Mouse (Mus musculus) T-helper 2 cell (primary cell): ENCODE data around the gene Fcho1.
"Not testable (repeated sequence)": the region's sequence is repeated elsewhere in the genome, so short reads cannot be mapped to it uniquely, and the experiment has no call there.

Experiments used
- in situ Hi-C: fragments of 300-600 bp; cut with MboI, MseI; formaldehyde crosslinking; loops from one replicate; pipeline ENCODE4 v1.15.1; 2025; ENCODE audit warnings: high pct_unique_total_duplicates

The Fcho1 gene

DNA sequence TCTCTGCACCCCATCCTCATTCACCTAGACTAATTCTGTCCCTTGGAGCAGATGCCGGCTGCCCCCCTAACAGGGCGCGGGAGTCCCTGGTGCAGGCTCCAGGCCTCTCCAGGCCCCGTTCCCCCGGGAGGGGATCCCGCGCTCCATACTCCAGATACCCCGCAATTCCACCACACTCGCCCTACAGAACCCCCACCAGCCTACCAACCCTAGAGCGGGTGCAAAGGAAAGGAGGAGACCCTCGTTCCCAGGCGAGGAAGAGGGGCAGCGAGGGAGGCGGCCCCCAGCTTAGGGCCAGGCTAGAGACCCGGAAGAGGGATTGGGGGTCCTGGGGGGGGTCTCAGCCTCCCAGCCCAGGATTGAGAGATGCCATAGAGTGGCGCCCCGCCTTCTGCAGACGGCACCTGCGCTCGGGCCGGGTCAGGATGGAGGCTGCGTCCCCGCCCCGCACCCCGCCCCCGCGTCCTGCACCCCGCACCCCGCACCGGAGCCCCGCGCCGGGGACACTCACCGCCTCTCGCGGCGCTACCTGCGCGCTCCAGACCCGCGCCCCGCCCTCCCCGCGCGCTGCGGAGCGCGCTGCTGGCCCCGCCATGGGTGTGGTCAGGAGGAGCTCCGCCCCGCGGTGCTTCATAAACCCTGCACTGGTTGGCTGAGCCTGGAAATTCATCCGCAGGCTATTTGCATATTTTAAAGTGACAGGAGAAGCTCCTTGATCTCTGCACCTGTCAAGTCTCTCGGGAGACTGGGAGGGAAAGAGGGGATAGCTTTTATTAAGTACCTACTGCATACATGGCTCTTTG, at the start of gene Fcho1:
TSS of gene Fcho1 (minus strand) at position 595 of the 803 bp plus-strand sequence.
- in situ Hi-C loops, result no loop called here

DNA sequence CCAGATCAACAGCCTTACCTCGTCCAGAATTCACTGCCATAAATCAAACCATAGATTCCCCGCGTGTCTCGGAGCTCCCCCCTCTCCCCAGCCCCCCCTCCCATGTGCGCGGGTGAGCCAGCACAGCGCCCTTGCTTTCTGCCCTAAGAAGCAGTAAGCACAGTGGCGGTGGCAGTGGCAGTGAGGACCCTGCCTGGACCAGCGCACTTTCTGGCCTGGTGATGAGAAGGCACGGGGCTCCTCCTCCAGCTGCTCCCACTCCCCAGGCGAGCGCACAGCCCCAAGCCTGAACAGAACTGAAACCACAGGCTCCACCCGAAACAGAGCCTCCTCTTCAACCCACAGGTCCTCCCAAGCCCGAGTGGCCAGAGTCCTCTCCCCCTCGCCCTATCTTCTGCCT, 45.8 kb upstream of the Fcho1 start:
- in situ Hi-C loops, result no loop called here

DNA sequence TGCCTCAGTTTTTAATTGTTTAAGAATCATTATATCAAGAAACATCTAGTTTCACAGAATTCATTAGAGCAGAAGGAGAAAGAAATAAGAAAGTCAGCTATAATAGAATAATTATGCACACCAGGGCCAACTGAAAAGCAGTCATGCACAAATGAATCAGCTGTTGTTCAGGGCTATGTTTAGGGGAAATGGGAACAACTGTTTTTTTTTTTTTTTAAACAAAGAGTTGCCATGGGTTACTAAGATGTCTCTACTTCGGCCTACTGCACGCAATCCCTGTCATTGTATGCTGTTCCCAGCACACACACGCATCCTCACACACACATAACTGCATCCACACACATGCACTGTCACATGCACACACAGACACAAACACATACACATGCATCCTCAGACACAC, 33.3 kb upstream of the Fcho1 start:
- in situ Hi-C loops, result loop anchor here (10.0 kb wide), 1 partner anchor 76 kb away; no protein-coding TSS in a partner anchor

DNA sequence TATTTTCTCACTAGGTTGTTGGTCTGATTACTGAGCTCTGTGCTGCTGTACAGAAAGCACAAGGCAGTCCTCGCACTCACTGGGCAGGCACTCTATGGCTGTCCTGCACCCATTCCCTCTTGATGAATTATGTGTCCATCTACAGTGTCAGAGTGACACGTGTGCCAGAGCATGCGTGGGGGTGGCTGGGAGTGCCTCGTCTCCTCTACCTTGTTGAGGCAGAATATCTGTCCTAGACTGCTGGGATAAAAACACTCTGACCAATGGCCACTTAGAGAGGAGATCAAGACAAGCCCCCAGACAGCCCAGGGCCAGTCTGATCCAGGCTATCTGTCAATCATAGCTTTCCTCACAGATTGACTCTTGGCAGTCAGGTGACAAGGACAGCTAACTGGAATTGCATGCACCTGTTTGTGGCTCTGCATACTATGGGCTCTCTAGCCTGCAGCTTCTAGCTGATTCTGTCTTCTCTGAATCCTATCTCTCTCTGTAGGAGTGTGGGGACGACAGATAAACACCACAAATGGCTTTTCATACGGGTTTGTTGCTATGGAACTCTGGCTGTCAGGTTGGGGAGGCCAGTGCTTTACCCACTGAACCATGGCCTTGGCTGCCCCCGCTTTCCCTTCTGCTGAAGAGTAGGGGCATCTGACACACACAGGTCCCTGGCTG, 27.5 kb upstream of the Fcho1 start:
- in situ Hi-C loops, result loop anchor here (10.0 kb wide), 1 partner anchor 82 kb away; no protein-coding TSS in a partner anchor

DNA sequence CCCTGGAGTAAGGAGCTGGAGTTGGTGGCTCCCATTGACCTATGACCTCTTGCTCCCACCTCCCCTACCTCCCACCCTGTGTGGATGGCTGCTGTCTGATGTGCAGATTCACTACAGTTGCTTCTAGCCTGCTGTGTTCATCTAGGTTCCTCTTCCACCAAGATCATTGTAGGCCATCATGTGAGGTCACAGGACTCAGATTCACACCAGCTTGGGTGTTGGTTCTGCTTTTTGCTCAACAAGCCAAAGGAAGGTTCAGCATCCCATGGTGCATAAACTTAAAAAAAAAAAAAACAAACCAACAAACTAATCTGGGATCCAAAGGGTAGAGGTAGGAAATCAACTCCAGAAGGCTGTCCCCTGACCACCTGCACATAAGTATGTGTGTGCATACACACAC, 26.7 kb upstream of the Fcho1 start:
- in situ Hi-C loops, result loop anchor here (10.0 kb wide), 1 partner anchor 83 kb away; no protein-coding TSS in a partner anchor

DNA sequence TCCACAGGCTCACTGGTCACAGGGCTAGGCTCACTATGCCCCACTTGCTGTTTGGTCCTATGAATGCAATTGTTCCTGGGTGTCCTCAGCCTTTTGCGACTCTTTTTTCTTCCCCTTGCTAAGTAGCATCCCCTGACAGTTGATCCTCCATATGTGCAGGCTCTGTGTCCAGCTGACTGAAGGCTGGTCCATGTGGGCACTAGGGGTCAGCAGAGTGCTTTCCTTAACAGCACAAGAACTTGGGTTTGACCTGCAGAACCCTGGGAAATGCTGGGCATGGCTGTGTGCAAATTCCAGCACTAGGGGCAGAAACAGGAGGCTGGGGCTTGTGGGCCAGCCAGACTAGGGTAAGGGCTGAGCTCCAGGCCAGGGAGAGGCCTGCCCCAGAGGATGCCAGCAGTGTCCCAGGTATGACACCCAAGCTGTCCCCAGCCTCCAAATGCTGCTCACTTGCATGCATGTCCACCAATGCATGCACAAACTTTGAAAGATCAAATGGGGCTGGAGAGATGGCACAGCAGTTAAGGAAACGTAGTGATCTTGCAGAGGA, 25.9 kb upstream of the Fcho1 start:
- in situ Hi-C loops, result loop anchor here (10.0 kb wide), 1 partner anchor 83 kb away; no protein-coding TSS in a partner anchor

DNA sequence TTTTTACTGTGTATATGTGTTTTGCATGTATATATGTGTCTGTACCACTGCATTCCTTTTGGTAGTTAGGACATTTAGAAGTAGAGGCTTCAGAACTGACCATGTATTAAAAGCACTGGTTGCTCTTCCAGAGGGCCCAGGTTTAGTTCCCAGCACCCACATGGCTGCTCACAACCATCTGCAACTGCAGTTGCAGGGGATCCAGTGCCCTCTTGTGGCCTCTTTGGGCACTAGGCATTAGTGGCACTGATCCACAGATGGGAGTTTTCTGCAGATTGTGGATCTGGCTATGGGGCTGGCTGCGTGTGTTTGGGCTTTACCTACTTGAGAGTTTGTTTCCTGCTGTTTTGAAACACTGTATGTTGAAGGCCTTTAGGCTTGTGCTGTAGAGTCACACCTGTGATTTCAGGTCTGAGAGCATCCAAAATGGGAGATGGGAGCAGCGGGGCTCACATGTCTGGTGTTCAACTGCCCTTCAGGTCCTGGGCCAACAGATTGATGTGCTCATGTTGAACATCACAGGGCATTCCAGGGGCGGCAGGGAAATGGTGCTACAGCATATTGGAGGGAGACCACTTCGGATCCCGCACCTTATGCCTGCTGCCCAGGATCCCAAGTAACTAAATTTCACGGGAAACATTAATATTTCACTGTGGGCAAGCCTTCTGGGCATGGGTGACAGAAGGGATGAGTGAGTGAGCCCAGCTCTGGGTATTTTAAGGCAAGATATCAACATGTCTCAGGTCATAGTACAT, 24.0 kb upstream of the Fcho1 start:
- in situ Hi-C loops, result loop anchor here (10.0 kb wide), 1 partner anchor 85 kb away; no protein-coding TSS in a partner anchor

DNA sequence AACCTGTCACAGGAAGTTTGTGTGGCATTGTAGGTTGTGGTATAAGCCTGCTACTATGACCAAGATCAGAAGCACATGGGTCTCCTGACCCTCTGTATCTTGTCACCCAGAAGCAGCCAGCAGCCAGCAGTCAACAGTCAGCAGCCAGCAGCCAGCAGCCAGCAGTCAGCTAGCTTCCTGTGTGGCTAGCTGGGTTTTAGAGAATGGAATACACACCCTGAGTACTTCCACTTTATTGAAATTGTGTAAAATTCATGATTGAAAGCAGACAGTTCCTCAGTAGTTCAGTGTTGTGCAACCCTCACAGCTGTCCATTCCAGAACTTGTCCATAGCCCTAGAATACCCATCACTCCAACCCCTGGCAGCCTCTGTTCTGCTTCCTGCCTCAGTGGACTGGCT, 21.6 kb upstream of the Fcho1 start:
- in situ Hi-C loops, result not testable (repeated sequence)

DNA sequence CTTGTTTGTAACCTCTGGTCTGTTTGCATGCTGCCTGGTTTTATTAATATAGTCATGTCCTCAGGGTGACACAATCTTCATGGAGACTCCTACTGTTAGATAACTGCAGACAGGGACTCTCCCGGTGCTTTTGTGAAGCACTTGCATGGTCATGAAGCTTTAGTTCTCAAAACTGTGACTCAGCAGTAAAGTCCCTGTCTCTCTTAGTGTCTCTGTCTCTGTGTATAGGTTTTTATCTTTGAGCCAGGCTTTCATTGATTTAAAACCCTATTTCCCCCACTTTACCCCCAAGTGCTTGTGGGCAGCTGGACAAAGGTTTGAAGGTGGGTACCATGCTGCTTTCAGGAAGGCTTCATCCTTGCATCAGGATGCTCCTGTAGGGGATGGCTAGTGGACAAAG, 19.8 kb upstream of the Fcho1 start:
- in situ Hi-C loops, result no loop called here

DNA sequence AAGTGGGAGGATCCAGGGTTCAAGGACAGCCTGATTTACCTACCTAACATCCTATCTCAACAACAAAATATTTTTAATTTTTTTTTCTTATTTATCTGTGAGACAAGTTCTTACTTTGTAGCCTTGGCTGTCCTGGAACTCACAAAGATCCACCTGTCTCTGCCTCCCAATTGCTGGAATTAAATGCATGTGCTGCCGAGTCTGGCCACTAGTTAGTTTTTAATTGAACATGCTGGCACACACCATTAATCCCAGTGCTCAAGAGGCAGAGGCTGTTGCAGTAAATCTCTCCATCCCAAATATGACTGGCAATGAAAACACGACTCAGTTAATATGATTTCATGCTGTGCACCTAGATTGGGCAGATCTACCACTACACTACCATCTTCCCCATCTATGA, 17.3 kb upstream of the Fcho1 start:
- in situ Hi-C loops, result no loop called here

DNA sequence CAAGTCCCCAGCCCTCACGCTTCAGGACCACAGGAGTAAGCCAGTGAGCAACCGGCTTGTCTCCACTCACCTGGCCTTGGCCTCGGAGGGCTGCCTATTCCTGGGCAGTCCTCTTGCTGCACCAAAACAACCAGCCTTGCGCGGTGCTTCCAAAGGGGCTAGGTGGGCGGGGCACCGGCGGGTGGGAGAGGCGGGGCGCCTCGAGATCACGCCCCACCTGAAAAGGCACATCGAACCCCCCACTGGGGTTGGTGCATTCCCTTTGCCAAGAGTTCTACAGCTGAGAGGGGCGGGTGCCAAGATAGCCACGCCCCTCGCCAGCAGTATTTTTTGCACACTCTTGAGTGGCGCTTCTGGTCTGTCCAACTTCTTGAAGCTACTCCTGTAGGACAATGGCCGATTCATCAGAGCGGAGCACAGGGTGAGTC, 16.2 kb upstream of the Fcho1 start:
- in situ Hi-C loops, result no loop called here

DNA sequence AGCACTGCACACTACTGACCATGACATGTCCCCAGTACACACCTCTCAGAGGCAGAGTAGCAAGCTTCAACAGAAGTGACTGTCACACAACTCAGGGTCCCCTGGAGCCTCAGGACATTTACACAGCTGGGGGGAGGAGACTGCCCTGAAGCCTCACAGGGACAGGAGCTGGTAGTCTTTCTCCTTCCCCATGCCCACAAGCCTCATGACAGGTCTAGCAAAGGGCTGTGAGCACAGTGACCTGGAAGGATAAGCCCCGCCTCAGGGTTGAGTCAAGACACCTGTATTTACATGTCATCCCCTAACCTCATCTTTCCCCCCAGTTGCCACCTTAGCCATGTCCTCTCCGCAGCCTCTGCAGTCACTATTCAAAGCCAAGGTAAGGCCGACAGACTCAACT, 15.7 kb upstream of the Fcho1 start:
- in situ Hi-C loops, result no loop called here

DNA sequence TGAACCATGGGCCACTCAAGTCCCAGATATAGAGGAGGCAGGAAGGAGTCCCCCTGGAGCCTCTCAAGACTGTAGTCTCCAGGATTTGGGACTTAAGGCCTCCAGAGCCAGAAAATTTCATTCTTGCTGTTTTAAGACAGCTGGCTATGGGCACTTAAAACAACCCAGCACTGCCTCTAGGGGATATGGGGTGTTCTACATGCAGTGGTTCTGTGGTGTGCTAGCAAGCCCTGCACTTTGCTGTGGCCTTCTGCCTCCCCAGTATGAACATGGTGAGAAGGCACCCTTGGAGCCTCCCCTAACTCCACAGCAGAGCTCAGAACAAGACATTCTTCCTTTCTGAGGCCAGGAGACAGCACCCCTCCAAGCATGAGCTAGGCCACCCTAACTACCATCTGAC, 12.8 kb upstream of the Fcho1 start:
- in situ Hi-C loops, result loop anchor here (5.0 kb wide), 1 partner anchor 456 kb away; no protein-coding TSS in a partner anchor

DNA sequence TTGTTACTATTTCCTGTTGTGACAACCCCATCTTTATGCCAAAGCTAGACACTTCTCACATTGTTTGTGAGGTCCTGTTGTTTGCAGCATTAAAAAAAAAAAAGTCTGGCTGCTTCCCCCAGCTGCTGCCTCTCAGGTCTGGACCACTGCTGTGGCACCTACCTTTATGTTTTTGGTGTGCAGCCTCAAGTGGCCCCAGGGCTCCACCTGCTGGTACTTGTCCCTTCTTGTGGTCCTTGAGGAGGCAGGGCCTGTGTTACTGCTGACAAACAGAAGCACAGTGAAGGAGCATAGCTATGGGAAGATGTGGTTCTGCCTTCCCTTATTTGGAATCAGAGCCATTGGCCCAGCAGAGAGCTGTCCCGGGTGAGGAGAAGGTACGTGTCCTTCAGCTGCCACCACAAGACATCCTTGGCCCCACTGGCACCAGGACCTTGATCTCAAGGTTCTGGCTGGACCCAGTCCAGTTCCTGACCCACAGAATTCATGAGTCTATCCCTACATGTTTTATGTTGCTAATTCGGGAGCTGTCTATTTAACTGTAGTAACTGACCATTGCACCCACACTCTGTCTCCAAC, 6.2 kb upstream of the Fcho1 start:
- in situ Hi-C loops, result no loop called here

DNA sequence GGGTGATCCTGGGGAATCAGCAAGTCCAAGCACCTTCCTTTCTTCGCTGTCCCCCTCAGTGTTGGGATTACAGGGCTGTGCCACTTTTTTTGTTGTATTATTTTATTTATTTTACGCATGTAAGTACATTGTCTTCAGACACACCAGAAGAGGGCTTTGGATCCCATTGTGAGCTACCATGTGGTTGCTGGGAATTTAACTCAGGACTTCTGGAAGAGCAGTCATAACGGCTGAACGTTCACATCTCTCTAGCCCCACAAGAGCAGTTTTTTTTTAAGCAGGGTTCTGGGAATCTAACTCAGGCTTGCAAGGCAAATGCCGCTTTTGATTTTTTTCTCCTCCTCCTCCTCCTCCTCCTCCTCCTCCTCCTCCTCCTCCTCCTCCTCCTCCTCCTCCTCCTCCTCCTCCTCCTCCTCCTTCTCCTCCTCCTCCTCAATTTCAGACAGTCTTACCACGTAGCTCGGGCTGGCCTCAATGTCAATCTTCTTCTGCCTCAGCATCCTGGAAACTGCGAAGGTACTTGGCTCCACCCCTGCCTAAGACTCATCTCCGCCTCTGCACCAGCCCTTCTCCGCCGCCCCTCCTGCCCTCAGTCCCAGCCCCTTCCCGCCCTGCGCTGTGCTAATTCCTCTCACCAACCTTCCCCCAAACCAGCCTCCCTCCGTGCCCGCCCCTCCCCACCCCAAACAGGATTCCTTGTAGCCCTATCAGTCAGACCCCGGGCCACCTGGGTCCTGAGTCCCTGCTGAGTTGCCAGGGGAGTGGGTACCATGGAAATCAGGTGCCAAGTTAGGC, 3.5 kb upstream of the Fcho1 start:
- in situ Hi-C loops, result no loop called here

DNA sequence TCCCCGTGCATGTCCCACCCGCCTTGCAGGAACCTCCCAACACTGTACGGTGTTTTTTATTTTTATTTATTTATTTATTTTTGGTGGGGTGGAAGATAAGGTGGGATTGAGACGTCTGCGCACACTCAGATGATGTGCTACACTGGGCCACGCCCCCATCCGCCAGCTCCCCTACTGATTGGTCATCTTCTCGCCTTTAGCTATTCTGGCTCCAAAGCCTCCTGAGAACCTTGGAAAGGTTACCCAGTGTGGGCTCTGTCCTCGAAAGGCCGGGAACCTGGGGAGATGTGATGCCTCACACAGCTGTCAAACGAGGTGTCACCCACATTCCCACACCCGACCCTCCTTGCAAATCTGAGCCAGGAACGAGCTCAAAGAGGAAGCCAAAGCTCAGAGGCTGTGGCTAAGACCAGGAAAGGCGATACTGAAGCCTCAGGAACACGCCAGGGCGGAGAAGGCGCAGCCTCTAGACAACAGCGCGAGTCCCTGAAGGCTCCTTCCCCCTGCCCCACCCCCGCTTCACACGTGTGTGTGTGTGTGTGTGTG, 2.8 kb upstream of the Fcho1 start:
- in situ Hi-C loops, result no loop called here

DNA sequence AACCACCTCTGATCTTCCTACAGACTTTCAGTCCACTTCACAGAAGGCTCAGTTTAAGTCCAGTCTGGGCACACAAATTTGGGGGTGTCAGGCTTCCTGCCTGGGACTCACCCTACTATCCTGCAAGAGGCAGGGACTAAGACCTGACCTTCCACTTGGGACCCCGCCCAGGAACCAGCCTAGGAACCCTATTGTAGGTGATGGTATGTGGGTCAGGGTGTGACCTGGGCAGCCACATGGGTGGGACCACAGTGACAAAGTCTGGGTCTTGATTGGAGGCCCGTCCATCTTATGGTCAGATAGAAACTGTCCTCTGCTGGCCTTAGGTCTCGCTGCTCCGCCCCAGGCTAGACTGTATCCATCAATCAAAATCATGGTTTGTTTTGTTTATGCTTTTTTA, 1.1 kb downstream of the Fcho1 start:
- in situ Hi-C loops, result no loop called here

DNA sequence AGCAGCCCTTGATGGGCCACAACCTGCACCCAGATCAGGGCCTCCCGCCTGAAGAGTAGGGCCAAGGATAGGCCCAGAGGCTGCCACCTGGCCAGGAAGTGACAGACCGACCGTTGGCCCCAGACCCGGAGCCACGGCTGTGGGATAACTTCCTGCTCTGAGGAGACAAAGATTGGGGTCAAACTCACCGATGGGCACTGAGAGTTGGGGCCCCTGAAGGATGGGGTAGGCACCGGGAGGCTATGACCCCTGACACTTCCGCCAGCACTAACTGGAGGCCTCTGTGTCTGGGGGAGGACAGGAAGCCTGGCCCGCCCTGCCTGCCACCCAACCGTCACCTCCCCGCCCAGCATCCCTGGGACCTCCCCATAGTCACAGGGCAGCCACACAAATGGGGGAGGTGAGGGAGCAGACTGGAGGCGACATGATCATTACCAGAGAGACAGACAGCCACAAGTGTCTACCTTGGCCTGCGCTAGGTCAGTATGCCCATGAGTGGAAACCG, 2.4 kb downstream of the Fcho1 start:
- in situ Hi-C loops, result no loop called here

DNA sequence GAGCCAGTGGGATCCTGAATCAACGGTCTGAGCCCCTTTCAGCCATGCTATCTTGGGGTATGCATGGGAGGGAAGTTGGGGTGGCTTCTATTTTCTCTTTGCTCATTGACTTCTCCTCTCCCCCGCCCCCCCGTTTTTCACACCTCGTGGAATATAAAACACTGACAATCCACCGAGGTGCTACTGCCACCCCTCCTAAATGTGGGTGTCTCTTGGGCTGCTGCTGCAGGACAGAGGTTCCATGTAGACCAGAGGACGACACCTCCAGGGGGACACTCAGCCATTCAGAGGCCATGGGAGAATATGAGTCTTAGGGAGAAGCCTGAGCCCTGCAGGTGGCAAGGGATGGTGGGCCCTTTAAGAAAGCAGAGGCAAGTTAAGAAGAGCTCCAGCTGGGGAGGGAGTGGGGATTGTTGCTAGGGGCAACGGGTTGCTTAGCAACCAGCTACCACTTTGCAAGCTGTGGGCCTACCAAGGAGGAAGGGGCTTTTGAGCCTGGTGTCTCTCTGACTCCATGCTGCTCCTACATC, 5.5 kb downstream of the Fcho1 start:
- in situ Hi-C loops, result loop anchor here (5.0 kb wide), 1 partner anchor 103 kb away; no protein-coding TSS in a partner anchor

DNA sequence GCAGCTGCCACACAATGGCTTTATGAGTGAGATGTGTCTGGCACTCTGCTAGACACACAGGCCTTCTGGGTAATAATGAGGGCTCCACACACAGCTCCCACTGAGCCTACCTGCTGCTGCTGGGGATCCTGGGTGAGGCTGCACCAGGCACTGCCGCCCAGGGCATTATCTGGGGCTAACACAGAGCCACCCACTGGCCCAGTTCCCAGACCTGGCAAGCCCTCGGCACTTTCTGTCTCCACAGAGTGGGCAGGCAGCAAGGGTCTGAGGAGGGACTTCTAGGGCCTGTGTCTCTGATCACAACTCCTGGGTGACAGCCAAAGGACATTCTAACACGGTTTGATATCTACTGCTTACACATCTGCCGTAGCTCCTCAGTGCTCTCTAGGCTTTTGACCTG, 6.3 kb downstream of the Fcho1 start:
- in situ Hi-C loops, result loop anchor here (5.0 kb wide), 1 partner anchor 102 kb away; no protein-coding TSS in a partner anchor
